Mouse (Mus musculus): Measurements from ENCODE around the gene Spata46.

DNA sequence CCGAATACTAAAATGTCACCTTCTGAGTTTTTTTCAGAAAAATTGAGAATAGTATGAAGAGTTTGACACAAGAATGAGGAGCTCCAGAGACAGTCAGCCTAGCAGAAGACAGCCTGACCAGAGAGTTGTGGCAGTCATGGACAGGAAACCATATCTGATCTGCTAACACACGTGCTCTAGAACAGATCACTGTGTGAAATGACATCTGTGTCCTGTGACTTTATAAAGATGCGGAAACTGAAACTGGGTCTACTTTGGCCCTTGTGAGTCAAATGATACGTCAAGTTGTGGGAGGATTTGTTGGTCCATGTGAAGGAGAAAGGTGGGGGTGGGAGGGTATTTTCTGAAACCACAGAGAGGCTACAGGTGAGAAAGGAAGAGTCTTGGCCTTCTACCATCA is 37.9 kb upstream of the Spata46 start:
- no peak for TF ChIP-seq CTCF (IDR thresholded peaks at IDR 0.05; ENCODE audit: extremely low read depth, insufficient read length, insufficient replicate concordance, low read depth, low read length)
- TF ChIP-seq POLR2A (IDR thresholded peaks at IDR 0.05; ENCODE audit: low read depth, low read length) = no peak

All from small intestine, adult 2 months (tissue).